Mouse (Mus musculus) left cerebral cortex, adult 11 months (tissue): ENCODE results near the gene Edil3.
"Not testable (repeated sequence)": the region's sequence is repeated elsewhere in the genome, so short reads cannot be mapped to it uniquely, and the experiment has no call there.

Experiments
- DNase-seq: peaks from one replicate; pipeline ENCODE4 v3.0.0; 2022; ENCODE audit warnings: low spot score

Gene Edil3

DNA sequence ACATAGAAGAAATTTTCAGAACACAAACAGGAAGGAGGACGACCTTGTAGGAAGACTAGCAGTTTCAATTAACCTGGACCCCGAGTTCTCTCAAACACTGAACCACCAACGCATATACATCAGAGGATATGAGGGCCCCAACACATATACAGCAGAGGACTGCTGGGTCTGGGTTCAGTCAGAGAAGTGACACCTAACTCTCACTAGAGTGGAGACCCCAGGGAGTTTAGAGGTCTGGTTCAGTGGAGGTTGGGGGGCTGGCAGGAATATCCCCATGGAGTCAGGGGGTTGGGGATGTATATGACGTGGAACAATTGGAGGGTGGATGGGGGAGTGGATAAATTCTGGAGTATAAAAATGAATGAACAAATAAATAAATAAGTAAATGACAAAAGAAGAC lies 151.1 kb downstream of the Edil3 start:
- DNase-seq = no peak

DNA sequence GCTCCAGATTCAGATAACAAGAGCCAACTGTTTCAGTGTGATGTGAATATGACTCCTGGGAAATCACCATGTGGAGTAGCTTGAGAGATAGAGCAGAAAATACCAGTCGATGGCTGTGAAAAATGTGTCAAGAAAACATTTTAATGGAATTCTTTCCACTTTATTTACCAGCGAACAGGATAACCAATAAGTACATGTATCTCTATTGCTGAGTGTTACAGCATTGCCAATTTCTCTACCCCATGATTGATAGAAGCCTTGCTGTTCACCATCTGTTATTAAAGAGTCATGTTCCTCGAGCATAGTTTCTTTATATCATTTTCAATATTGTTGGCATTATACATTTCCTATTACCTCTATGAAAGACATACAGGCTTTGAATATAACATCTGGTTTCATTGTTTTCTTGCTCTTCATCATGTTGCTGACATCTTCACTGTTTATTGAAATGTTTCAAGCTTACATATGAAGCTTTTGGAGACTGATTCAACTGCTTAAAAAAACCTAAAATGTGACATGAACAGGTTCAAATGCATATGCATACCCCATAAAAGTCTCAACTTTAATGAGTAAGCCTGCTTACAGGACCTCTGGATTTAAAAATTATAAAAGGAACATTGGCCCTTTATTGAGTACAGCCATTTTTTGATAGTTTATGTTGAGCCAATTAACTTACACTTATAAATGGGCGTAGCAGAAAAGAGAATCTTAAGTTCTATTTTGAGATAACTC lies 186.6 kb downstream of the Edil3 start:
- no peak for DNase-seq

DNA sequence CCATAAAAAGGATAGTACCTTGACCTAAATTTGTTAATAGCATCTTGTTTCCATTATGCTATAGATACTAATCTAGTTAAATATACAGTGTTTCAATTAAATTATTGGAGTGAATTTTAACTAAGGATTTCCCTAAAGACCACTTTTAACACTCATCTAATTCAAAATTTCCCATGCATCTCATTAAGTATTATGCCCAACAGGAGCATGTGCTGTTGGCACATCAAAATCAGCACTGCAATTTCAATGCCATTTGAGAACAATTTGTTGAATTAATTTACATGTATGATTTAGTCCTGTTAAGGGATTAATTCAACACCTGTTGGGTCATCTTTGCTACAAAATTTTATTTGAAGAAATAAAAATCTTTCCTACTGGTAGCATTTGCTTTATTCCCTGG lies 191.2 kb downstream of the Edil3 start:
- DNase-seq = no peak

DNA sequence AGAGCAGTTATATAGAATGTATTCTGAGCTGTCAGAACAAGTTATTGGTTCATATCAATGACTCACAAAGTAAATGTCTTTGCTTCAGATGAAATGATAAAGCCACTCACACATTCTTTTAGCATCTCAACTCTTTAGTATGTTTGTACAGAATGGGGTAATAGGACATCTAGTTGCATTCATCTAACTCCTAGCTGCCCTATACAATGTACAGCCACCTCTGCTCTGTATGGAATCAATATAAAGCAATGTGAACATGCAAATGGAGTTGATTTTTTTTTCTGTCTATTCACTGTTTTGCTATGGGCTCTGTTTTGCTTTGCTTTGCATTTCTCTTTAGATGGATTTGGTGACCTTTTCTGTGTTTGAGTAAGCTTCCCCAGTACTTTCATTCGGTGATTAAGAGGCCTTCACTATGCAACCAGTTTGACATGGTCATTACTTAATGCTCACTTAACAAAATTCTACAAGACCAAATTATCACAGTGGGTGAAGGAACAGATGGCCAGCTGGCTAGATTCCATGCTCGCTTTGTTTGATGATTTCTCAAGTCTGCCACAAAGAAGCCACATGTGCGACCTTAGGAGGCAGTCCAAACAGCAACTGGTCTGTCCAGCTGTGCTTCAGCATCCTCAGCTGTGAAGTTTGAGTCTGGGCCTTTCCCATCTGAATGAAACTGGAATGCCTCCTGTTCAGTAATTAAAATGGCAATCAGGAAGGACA lies 208.7 kb downstream of the Edil3 start:
- no peak for DNase-seq

DNA sequence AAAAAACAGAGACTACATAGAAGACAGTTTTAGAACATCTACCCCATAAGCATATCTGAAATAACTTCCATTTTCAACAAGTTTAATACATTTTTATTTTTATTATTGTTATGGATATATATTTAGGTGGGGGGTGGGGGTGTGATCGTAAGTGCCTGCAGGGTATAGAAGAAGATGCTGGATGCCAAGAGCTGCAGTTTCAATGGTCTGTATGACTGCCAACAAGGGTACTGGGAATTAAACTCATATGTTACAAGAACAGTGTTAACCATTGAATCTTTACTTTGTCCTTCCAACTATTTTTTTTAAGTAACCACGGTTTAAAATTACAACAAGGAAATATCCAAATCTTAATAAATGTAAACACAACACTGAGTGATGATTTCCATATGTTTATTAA lies 214.4 kb downstream of the Edil3 start:
- DNase-seq = no peak

DNA sequence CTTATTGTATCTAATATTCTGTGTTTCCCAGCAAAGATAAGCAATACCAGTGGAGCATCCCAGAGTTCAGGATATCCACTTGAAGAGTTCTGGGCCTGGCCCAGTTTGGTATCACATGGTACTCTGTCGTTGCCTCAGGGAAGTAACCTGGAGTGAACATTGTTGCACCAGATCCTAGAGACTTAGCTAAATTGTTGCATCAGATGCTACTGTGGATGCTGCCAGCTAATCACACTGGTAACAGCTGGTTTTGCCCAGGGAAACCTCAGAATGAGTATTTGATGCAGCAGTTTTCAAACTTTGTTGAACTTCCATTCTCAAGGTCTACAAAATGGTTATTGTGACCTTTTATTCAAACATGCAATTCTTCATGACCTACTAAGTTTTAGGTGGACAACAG lies 220.2 kb downstream of the Edil3 start:
- no peak for DNase-seq

DNA sequence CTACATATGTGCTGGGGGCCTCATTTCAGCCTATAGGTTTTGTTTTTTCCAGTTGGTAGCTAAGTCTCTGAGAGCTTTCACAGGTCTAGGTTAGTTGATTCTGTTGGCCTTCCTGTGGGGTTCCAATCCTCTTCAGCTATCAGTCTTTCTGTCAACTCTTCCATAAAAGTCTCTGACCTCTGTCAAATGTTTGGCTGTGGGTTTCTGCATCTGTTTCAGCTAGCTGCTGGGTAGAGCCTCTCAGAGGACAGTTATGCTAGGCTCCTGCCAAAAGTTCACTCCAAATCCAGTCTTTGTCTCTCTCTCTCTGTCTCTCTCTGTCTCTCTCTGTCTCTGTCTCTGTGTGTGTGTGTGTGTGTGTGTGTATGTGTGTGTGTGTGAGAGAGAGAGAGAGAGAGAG lies 248.9 kb downstream of the Edil3 start:
- not testable (repeated sequence) for DNase-seq

DNA sequence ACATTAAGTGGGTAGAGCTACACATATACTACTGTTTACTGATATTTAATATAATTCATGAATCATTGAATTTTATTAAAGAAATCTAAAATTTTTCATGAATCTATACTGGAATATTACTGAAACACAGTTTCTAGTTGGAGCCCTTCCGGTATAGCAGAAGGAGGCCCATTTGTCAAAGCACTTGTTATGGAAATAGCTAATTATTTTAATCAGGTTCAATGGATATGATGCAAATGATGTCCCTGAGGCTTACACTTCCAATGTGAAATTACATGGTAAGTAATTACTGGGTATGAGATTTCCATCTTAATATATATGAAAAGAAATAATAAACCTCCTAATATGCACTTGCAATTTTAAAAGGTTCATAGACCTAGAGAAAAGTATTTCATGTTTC lies 254.9 kb downstream of the Edil3 start:
- no peak for DNase-seq

DNA sequence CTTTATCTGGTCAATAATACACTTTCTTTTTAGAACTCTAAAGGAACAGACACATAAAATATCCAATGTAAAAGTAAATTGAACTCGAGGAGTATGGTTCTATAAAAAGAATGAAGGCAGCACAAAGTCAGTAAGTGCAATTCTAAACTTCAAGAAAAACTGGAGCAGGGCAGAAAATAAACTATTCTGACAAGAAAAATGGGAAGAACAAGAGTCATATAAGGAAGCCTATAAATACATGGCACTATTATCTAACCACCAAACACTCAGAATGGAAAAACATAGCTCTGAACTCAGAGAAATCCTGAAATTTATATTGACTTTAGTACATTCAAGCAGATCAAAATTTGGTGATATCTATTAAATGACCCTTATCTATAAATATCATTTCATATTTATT lies 284.6 kb downstream of the Edil3 start:
- no peak for DNase-seq

DNA sequence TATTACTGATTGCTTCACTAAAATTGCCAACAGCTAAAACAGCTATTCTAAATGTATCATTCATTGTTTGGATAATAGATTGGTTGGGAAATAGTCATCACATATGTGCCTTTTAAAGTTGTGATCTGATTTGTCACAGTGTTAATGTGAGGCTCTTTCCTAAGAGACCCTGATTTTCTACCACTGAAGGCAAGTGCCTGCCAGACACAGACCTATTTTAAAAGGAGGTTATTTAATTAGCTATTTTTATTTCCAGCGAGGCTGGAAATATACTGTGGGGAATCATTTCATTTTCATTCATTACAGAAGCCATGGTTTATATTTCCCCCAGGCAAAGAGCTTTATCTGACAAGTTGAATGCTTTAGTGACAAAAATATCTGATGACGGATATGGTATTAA lies 296.3 kb downstream of the Edil3 start:
- DNase-seq = no peak

DNA sequence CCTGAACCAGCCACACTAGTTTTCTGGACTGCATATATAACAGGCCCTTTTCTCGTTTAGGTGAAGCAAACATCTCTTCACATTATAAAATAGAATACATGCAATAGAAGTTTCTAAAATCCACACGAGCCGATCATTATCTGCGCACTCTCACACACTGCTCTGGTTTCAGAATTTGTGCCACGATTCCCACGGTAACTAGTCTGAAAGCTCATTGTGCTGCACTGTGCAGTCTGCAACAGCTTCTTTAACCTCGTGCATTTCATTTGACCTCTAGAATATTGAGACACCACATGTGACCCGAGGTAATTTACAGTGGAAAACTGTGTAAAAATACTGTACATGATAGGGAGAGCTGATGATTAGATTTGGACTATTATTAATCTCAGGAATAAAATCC lies 298.5 kb downstream of the Edil3 start:
- DNase-seq = no peak

DNA sequence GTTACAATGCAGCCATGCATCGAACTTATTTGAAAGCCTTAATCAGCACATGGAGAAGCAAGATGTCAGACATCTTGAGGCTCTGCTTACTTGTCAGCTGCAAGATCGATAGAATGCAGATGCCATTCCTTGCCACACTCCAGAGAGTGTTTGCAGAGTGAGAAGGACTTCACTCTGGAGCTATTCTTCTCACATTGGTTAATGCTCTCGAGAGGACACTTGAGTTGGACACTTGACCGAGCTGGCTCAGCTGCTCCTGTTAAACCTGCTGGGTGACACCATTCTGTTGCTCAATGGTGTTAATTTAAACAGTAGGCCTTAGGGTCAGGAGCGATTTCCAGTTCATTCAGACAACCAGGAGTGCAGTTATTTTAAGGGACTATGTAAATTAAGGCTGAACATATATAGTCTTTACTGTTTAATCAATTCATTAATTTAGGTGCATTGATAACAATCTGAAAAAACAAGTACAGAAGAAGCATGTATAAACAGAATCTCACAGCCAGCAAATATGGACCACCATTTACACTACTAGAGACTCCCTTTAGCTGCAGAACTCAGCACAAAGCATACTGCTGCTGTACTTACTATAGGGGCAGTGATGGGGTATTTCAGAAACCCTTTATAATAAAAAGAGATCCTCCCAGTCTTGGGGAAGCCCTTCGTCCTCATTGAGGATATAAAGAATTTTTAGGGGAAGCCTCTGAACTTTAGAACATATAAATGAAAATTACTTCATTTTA lies 301.4 kb downstream of the Edil3 start:
- no peak for DNase-seq

DNA sequence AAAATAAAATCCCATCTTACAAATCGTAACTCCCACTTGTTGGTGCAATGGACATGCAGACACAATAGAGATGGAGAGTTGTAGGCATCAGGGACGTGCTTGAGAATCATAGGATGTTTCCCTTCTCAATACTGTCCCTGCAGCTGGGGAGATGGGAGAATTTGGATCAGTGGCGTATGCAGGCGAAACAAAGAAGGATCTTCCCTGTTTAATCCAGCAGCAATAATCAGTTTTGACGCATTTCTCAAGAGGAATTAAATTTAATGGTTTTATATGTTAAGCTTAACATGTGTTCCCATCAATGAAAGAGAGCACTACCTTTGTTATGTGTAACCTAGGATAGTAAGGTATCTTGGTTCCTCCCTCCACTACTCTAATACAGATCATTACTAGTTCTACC lies 302.1 kb downstream of the Edil3 start:
- no peak for DNase-seq

DNA sequence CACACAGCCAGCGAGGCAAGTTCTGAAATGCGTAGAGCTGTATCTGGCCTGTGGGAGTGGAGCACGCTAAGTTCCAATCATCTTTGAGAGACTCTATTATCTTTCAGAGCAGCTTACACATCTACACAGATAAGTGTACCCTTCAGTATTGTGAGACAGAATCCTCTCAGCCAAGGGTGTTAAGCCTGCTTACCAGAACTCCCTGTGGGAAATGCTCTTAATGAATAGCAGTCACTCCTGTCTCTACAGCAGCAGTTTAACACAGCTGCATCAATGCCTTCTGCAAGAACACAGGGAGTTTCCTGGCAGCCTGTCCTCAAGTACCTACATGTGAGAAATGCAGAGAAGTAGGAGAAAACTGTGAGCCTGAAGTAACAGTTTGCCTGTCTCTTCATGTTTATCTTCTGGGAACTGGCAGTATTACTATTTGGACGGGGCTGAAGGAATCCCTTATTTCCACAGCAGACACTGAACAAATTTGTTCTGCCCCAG lies 324.8 kb downstream of the Edil3 start:
- no peak for DNase-seq

DNA sequence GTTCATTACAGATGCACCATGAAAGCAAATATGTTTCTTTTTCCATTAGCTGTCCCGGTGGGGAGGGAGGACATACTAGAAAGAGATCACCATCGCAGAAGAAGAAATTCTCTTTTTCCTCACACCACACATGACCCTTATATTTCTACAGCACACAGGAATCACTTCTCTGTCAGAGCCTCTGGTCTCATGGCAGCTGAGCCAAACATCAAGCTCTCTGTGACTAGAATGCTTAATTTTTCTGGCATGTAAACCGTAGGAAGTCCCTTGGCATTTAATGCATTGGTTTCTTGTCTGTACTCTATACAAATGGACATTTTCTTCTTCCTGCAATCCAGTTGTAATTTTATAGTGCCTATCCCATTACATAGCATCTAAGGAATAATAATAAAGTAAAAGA lies 330.6 kb downstream of the Edil3 start:
- no peak for DNase-seq

DNA sequence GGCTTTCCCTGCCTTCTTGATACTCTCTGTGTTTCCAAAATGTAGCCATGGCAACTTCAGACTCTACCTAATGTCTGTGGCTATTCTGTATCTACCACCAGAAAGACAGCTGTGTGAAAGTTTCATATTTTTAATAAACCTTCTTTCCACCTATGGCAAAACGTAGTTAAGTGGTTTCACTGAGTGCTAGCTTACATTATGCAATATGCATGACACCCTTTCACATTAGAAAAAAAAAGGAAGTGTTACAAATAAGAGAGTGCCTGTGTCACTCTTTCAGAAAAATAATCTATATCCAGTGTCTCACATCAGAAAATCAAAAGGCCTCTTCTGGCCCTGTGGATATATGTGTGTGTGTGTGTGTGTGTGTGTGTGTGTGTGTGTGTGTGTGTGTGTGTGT lies 346.7 kb downstream of the Edil3 start:
- DNase-seq = no peak

DNA sequence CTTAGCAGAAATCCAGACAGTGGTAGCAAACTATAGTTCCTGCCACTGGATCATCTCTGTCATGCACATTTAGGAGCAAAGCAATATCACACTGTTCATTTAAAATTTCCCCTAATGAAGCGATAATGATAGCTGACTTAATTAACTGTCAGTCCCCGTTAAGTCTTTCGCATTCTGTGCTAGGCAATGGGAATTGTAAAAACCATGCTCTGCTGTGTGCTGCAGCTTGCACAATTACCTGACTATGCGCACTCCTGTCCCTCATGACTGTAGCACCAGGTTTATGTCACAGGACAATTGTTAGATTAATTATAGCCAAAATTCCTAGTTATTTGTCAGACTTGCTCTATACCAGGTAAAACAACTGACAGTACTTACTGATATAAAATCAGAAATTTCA lies 348.8 kb downstream of the Edil3 start:
- no peak for DNase-seq

DNA sequence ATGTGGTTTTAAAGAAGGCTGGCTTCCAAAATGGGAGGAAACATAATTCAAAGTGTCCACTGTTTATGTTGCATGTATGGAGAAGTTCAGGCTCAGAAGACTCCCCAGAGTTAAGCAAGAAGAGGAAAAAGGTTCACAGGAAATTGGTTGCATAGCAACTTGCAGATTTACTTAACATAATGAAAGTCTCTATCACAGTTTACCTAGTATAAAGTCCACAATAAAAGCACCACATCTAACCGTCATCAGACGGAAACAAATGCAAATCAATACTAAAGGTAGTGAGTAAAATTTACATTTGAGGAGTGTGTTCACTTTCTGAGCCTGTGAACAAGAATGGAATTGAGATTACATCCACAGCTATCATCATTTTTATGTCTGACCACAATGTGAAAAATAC lies 353.9 kb downstream of the Edil3 start:
- no peak for DNase-seq

DNA sequence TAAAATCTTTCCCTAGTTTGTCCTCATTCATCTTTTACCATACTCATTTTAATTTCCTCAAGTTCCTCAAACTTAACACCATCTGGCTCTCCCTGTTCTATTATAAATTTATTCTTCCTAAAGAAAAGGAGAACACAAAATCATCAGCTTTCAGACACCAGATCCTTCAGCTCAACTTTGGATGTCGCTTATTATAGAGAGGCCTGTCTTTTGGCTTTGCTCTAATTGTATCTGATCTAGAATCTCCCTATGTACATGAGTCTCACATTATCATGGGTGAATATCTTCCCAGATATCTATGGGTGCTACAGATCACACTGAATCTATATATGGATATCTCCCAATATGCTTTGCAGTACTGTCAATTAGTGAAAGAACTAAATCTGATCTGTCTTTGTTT lies 367.8 kb downstream of the Edil3 start:
- DNase-seq = no peak

DNA sequence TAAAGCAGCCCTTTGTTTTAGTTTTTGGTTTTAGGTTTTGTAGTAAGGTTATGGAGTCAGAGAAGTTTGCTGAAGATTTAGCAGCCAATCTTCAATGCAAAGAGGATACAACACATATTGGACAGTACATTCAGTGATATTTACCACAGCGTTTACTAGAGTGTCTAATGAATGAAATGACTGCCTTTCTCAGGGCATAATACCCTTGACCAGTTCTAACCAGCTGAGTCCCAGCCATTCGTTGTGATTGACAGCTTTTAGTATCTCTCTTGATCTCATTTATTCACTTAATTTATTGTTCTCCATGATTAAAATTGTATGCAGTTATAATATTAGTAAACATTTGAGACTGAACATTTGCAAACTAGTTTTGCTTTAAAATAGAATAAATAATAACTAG lies 375.7 kb downstream of the Edil3 start:
- DNase-seq = no peak

DNA sequence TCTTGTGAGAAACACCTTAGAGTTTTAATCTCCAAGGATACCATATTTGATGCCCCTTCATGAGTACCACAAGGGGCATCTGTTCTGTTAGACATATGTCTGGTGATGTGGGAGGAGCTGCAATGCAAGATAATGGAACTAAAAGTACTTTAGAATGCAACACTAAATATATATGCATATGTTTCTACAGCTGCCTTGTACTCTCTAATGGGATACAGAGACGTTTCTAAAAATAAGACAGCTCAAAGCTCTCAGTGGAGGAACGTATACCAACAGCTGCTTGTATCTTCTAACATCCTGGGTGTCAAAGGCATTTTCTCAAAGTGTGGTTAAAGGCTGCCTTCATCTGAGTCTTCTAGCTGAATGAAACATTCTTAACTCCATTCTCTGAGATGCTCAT lies 378.0 kb downstream of the Edil3 start:
- DNase-seq = no peak

DNA sequence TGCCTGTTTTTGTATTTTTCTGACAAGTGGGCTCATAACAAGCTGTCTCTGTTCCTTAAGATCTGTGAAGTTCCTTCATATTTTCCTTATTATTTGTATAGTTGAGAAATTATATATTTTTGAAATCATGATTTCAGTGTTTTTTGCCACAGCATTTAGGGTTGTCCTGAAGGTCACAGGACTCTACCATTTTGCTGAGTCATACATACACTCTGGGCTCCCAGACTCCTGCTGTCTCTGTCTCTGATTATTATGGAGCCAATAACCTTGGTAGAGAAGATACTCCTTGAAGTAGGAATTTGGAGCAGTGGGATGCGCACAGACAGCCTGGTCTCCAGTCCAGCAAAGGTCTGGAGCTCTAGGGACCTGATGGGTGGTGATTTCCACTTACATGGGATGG lies 416.8 kb downstream of the Edil3 start:
- DNase-seq = no peak

DNA sequence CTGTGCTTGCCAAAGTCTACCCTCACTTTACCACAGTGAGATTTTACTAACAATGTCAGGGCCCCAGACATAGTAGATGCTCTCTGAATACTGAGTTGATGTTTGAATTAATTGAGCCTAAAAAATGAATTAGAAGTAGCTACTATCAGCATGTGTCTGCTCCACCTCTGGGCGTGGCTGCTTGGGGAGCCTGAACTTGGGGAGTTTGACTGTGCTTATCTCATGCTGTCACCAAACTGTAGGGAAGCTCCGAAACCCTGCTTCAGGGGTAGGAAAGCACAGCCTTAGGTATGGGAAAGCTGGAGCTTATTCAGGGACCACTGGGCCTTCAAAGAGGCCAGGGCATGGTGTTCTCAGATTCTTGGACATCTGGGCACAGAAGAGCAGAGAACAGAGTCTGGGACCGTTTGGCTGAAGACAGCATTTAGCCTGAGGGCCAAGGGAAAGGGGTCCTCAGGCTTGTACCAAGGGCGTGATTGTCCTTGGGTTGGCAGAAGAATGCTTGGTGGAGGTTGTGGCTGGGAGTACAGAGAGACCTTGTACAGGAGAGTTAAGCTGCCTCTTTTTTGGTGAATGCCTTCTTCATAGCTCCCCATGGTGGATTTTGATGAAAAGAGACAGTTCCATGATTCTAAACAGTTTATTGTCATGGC lies 432.8 kb downstream of the Edil3 start:
- no peak for DNase-seq
